Mouse (Mus musculus): ENCODE measurements around the gene Prpf18. TPM values are rescaled to one million over a fixed set of nuclear protein-coding genes. Genes with fewer than 3 reads are reported as not detected.
A peak's percentile ranks its signal among the peaks of the same experiment; 100 is the strongest.

Gene Prpf18
- polyA plus RNA-seq, 1 experiment from 2014 or later: 27.3 TPM

GRCm38 (mm10) chr2:4573386-4573785, 78.5 kb downstream of the Prpf18 start:
- Histone ChIP-seq H3K9ac (peak overlapping the region; percentile 60), H3K27me3 (no peaks in the 10 kb centered on the region), H3K4me3 (replicated peaks) (peak overlapping the region; percentile 20; the same call in 1 of the 2 replicates), H3K36me3 (peaks cover 98% of the 10 kb centered on the region), H3K4me1 (replicated peaks) (peaks cover 84% of the 10 kb centered on the region), H3K27ac (peak overlapping the region; percentile 84), H3K4me2 (peak overlapping the region; percentile 56), H3K9me3 (replicated peaks) (no peaks in the 10 kb centered on the region)
- WGBS (ENCODE audit: insufficient replicate concordance): 53% methylated on average over 4 of the region's 4 CpGs
- no peak for ATAC-seq (ENCODE audit: low read depth)
- no peak for DNase-seq

DNA sequence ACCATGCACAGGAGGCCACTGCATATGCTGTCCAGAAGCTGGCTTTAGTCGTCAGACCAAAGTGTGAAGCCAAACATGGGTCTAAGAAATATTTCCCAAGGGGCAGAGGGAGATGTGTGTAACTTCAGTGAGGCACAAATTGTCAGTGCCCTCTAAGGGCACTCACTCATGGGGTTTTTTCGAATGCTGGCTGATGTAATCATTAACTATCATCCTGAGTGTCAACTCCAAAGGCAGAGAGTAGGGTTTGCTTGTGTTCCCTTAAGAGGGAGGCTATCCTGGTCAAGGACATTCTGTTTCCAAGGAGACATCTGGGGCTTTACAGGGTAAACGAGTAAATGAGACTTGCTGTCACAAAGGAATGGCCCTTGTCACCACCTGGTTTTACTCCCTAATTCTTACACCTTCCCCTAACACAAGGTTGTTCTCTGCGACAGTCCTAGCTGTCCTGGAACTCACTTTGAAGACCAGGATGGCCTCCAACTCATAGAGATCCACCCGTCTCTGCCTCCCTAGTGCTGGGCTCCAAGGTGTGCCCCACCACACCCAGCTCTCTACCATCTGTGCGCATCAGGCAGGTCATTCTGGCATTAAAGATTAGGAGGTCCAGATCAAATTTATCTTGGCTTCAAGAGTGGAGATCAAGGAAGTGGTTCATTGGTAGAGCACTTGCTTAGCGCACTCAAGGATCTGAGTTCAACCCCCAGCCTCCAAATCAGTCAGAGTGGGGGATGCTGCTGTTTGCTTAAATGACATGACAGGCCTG, 79.2 kb downstream of the Prpf18 start:
- Histone ChIP-seq H3K27ac (peak overlapping the region; percentile 84), H3K4me2 (peak overlapping the region; percentile 56), H3K9me3 (replicated peaks) (no peaks in the 10 kb centered on the region), H3K4me3 (replicated peaks) (peak overlapping the region; percentile 20), H3K27me3 (no peaks in the 10 kb centered on the region), H3K4me1 (replicated peaks) (peaks cover 87% of the 10 kb centered on the region), H3K36me3 (peaks cover 99% of the 10 kb centered on the region), H3K9ac (peak overlapping the region; percentile 60)
- peak; percentile 65 for DNase-seq
- peak; percentile 95 for ATAC-seq (ENCODE audit: low read depth)
- WGBS (ENCODE audit: insufficient replicate concordance): 51% methylated on average over 7 of the region's 7 CpGs

Other genes starting within 250 kb of the Prpf18 start
- 1.1 and 1.4 TPM in 2 replicates for gene Bend7, start 65.7 kb upstream of the Prpf18 start, polyA plus RNA-seq (2015; fragmentation: Nextera tagmentation; extraction: Ambion mirVana)
- 33.2 and 39.6 TPM in 2 replicates for gene Sephs1, start 229.5 kb upstream of the Prpf18 start, polyA plus RNA-seq (2015; fragmentation: Nextera tagmentation; extraction: Ambion mirVana)

All from liver, embryonic 13.5 days (tissue).